In the genomic region with DNA sequence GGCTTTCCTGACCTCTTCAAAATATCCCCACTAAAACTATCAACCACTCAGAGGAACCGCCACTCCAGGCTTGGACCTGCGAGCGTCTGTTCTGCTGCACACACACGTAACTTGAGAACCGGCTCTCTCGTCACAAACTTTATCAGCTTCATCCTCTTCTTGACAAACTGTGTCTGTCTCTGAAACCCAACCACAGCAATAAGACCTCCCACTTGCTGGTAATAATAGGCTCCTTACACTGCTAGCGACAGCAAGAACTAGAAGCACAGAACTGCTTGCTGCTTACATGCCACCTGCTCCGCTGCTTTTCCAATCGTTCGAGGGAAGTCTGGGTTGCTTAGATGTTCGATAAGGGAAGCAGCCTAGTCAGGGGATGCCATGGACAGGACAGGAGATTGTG, we compare ENCODE assay signal across 22 mouse cellular contexts.
DNase-seq lines count a peak whose midpoint lies in the region; ATAC-seq lines count a peak whose summit lies in the region.
"Had no signal": no experiment of that assay in that cellular context is flagged by ENCODE, and none has a peak within 500 bp of the region (broad histone marks: within the 10 kb centered on the region; RNA-seq: fewer than 3 reads in every experiment).

No protein-coding gene starts in this region.

- WGBS in heart, embryonic 10.5 days, result 20% methylated on average over 11 of the region's 11 CpGs
- WGBS in kidney, embryonic 15.5 days, result 25% methylated on average over 11 of the region's 11 CpGs
- 33% methylated on average over 11 of the region's 11 CpGs for WGBS in lung, embryonic 16.5 days

- peaks cover 23% of the 10 kb centered on the region for H3K4me1 ChIP-seq in heart, embryonic 10.5 days
- peaks cover 11% of the 10 kb centered on the region for H3K4me1 ChIP-seq in kidney, embryonic 15.5 days
- peaks cover 11% of the 10 kb centered on the region for H3K4me1 ChIP-seq in lung, embryonic 16.5 days (replicated peaks; ENCODE audit: control insufficient read depth, insufficient read depth, low read length)

- 0 out of 2 replicates have a peak, but pooled peaks have one; percentile 40 for ATAC-seq in kidney, embryonic 15.5 days (replicated peaks; ENCODE audit: low FRiP score)
- peak; percentile 43; the same call in 1 of the 2 replicates for ATAC-seq in lung, embryonic 16.5 days (ENCODE audit: low read depth)
- peak; percentile 41; the same call in 1 of the 2 replicates for ATAC-seq in megakaryocyte-erythroid progenitor cell, adult 5-6 weeks (replicated peaks; ENCODE audit: low FRiP score, low TSS enrichment, poor library complexity, severe bottlenecking)
- ATAC-seq: forebrain, embryonic 14.5 days; intestine, embryonic 16.5 days had no signal

- H3K4me2 ChIP-seq in kidney, embryonic 15.5 days, result peak overlapping the region; percentile 32; the same call in 1 of the 2 replicates
- H3K4me2 ChIP-seq in lung, embryonic 16.5 days (ENCODE audit: low read depth, low read length), result peak overlapping the region; percentile 34
- H3K4me2 ChIP-seq: embryonic facial prominence, embryonic 13.5 days; hindbrain, embryonic 15.5 days; limb, embryonic 13.5 days; midbrain, embryonic 11.5 days had no signal

- peak overlapping the region; percentile 5; the same call in 1 of the 2 replicates for H3K4me3 ChIP-seq in heart, embryonic 10.5 days
- no peak overlapping the region for H3K4me3 ChIP-seq in kidney, embryonic 15.5 days (replicated peaks)
- H3K4me3 ChIP-seq in lung, embryonic 16.5 days (ENCODE audit: low read length), result no peak overlapping the region
- H3K4me3 ChIP-seq: embryonic facial prominence, embryonic 13.5 days; hindbrain, embryonic 15.5 days; limb, embryonic 13.5 days had no signal

- H3K36me3 ChIP-seq in heart, embryonic 10.5 days, result no peaks in the 10 kb centered on the region
- no peaks in the 10 kb centered on the region for H3K36me3 ChIP-seq in kidney, embryonic 15.5 days
- H3K36me3 ChIP-seq in lung, embryonic 16.5 days (ENCODE audit: control insufficient read depth, insufficient read depth, low read length), result no peaks in the 10 kb centered on the region
- H3K36me3 ChIP-seq: embryonic facial prominence, embryonic 13.5 days; hindbrain, embryonic 15.5 days; limb, embryonic 13.5 days had no signal

- no peaks in the 10 kb centered on the region for H3K27me3 ChIP-seq in heart, embryonic 10.5 days (ENCODE audit: insufficient read depth, poor library complexity, severe bottlenecking)
- no peaks in the 10 kb centered on the region for H3K27me3 ChIP-seq in kidney, embryonic 15.5 days
- H3K27me3 ChIP-seq in lung, embryonic 16.5 days (ENCODE audit: control insufficient read depth, insufficient read depth, low read depth, low read length), result no peaks in the 10 kb centered on the region
- H3K27me3 ChIP-seq: embryonic facial prominence, embryonic 13.5 days; hindbrain, embryonic 15.5 days had no signal

- no peaks in the 10 kb centered on the region for H3K9me3 ChIP-seq in heart, embryonic 10.5 days
- H3K9me3 ChIP-seq in kidney, embryonic 15.5 days (replicated peaks), result no peaks in the 10 kb centered on the region
- no peaks in the 10 kb centered on the region for H3K9me3 ChIP-seq in lung, embryonic 16.5 days (ENCODE audit: control insufficient read depth, low read length)
- H3K9me3 ChIP-seq: embryonic facial prominence, embryonic 13.5 days; hindbrain, embryonic 15.5 days; limb, embryonic 13.5 days had no signal

- no peak overlapping the region for H3K27ac ChIP-seq in heart, embryonic 10.5 days
- no peak overlapping the region for H3K27ac ChIP-seq in kidney, embryonic 15.5 days
- H3K27ac ChIP-seq in lung, embryonic 16.5 days (ENCODE audit: low read length), result peak overlapping the region; percentile 73
- H3K27ac ChIP-seq: embryonic facial prominence, embryonic 13.5 days; hindbrain, embryonic 15.5 days; limb, embryonic 13.5 days; liver, embryonic 14.5 days; macrophage; stomach, postnatal 0 days had no signal

- intact Hi-C loops in heart, postnatal 36 days (cut with DNase I), result no loop called here

- no peak for DNase-seq in heart, embryonic 10.5 days (ENCODE audit: low spot score)
- no peak for DNase-seq in heart, postnatal 36 days
- DNase-seq in kidney, adult 9 months, result no peak
- no peak for DNase-seq in lung, postnatal 10 days
- DNase-seq: adrenal gland, postnatal 36 days; B cell, adult 2 months; cerebellum, adult 18-20 months; gastrocnemius, postnatal 25 days; kidney, postnatal 4 days; retina, postnatal 1 day had no signal

- no peak overlapping the region for H3K9ac ChIP-seq in kidney, embryonic 15.5 days
- H3K9ac ChIP-seq in lung, embryonic 16.5 days (ENCODE audit: low read length), result no peak overlapping the region
- H3K9ac ChIP-seq: embryonic facial prominence, embryonic 13.5 days; hindbrain, embryonic 15.5 days; limb, embryonic 13.5 days; liver, embryonic 14.5 days had no signal
